Mouse (Mus musculus) bone marrow, adult 2 months (tissue): ENCODE measurements around the gene Hsd11b2. TPM values are rescaled to one million over a fixed set of nuclear protein-coding genes. Genes with fewer than 3 reads are reported as not detected.

ENCODE experiments used
- H3K27ac ChIP-seq: fragments of 200-500 bp; 2 replicates; pipeline ENCODE4 v1.5.1; 2012; ENCODE audit warnings: low read depth, mild to moderate bottlenecking, control low read depth, inconsistent platforms, low read length; ENCODE audit not compliant: control insufficient read depth, poor library complexity, insufficient read depth
- H3K4me1 ChIP-seq: fragments of 200-500 bp; 2 replicates; pipeline ENCODE4 v1.6.1; 2011; ENCODE audit warnings: low read length; ENCODE audit not compliant: control insufficient read depth, insufficient read depth
- H3K4me3 ChIP-seq: fragments of 200-500 bp; replicated peaks from 2 replicates; pipeline ENCODE3; 2011; ENCODE audit warnings: mild to moderate bottlenecking, low read depth, low read length, control low read depth; ENCODE audit not compliant: control insufficient read depth
- CTCF ChIP-seq: fragments of 200-500 bp; IDR thresholded peaks from 2 replicates; pipeline ENCODE4 v1.5.1; 2011; ENCODE audit warnings: low read length, control low read depth; ENCODE audit not compliant: control insufficient read depth, insufficient read depth
- POLR2A ChIP-seq: fragments of 200-500 bp; IDR thresholded peaks from 2 replicates; pipeline ENCODE4 v1.6.1; 2011; ENCODE audit warnings: low read depth, mild to moderate bottlenecking, control low read depth, low read length, borderline replicate concordance; ENCODE audit not compliant: control insufficient read depth
- WGBS: fragments of 180-500 bp; shearing (Covaris S2); methylation state at CpG from one replicate; pipeline ENCODE4 v1.1.7; 2018; 5-methylcytosine and 5-hydroxymethylcytosine counted together
- polyA plus RNA-seq: library from polyadenylated mRNA; stranded (reverse); fragments of >200 nt; gene quantifications from 2 replicates; pipeline ENCODE4 v1.2.4, GENCODE M21; 2011; ENCODE audit warnings: low replicate concordance; ENCODE audit not compliant: missing spikeins, insufficient read depth, insufficient read length

Gene Hsd11b2
- polyA plus RNA-seq, 1 experiment: 0.82 TPM

- no peak overlapping the region for H3K4me3 ChIP-seq
- H3K27ac ChIP-seq: no peak overlapping the region
- H3K4me1 ChIP-seq: no peaks in the 10 kb centered on the region; the same call in 1 of the 2 replicates
- no peak for TF ChIP-seq CTCF
- 81% methylated on average over 3 of the region's 3 CpGs for WGBS
Measured at GRCm38 (mm10) chr8:105493495-105493894, 25.1 kb upstream of the Hsd11b2 start.

- Histone ChIP-seq H3K4me1 (no peaks in the 10 kb centered on the region; the same call in 1 of the 2 replicates), H3K27ac (no peak overlapping the region), H3K4me3 (no peak overlapping the region)
- 84% methylated on average over 3 of the region's 3 CpGs for WGBS
- TF ChIP-seq POLR2A (no peak), CTCF (no peak)
Measured at GRCm38 (mm10) chr8:105494566-105494965, 24.0 kb upstream of the Hsd11b2 start.

GRCm38 (mm10) chr8:105495350-105496302 lies 22.9 kb upstream of the Hsd11b2 start:
- Histone ChIP-seq H3K27ac (no peak overlapping the region), H3K4me3 (no peak overlapping the region), H3K4me1 (no peaks in the 10 kb centered on the region; the same call in 1 of the 2 replicates)
- TF ChIP-seq CTCF: no peak
- no peak for TF ChIP-seq POLR2A
- 68% methylated on average over 17 of the region's 17 CpGs for WGBS

- no peaks in the 10 kb centered on the region; the same call in 1 of the 2 replicates for H3K4me1 ChIP-seq
- H3K27ac ChIP-seq: peak within 1 kb of the TSS; percentile 33; the same call in 1 of the 2 replicates
- H3K4me3 ChIP-seq: peak within 1 kb of the TSS; percentile 83
- TF ChIP-seq POLR2A: peak; percentile 47; the same call in 1 of the 2 replicates
- TF ChIP-seq CTCF: peak; percentile 65
- WGBS: under 1% methylated on average over 68 of the region's 68 CpGs
Measured at GRCm38 (mm10) chr8:105496439-105497180, 21.9 kb upstream of the Hsd11b2 start, which contains the start of gene Zdhhc1. Gene Zdhhc1, minus strand, starts transcription at chr8:105496902.

GRCm38 (mm10) chr8:105499787-105500186 lies 18.8 kb upstream of the Hsd11b2 start:
- Histone ChIP-seq H3K27ac (no peak overlapping the region), H3K4me1 (no peaks in the 10 kb centered on the region; the same call in 1 of the 2 replicates), H3K4me3 (peak overlapping the region; percentile 50)
- TF ChIP-seq CTCF (no peak), POLR2A (no peak)
- WGBS: 44% methylated on average over 12 of the region's 12 CpGs

- WGBS: 69% methylated on average over 3 of the region's 3 CpGs
- H3K4me3 ChIP-seq: no peak overlapping the region
- no peaks in the 10 kb centered on the region for H3K4me1 ChIP-seq
- no peak for TF ChIP-seq CTCF
- no peak overlapping the region for H3K27ac ChIP-seq
Measured at GRCm38 (mm10) chr8:105504617-105505016, 13.9 kb upstream of the Hsd11b2 start.

- TF ChIP-seq POLR2A: no peak
- Histone ChIP-seq H3K4me1 (no peaks in the 10 kb centered on the region), H3K27ac (no peak overlapping the region), H3K4me3 (no peak overlapping the region)
- 43% methylated on average over 6 of the region's 6 CpGs for WGBS
Measured at GRCm38 (mm10) chr8:105506977-105507376, 11.6 kb upstream of the Hsd11b2 start.

- no peaks in the 10 kb centered on the region for H3K4me1 ChIP-seq
- H3K4me3 ChIP-seq: no peak overlapping the region
- WGBS: 84% methylated on average over 2 of the region's 2 CpGs
- no peak overlapping the region for H3K27ac ChIP-seq
- no peak for TF ChIP-seq CTCF
- no peak for TF ChIP-seq POLR2A
Measured at GRCm38 (mm10) chr8:105508758-105509157, 9.8 kb upstream of the Hsd11b2 start.
